Mouse (Mus musculus) liver, embryonic 16.5 days (tissue): ENCODE measurements at regions not wholly inside any gene's neighbourhood (a gene's known extent, or its start where the extent isn't known, plus 50 kb on each side); places are given as distances from the start of the nearest gene placed in this dataset.
"Not testable (repeated sequence)": the region's sequence is repeated elsewhere in the genome, so short reads cannot be mapped to it uniquely, and the experiment has no call there.

Experiments
- ATAC-seq: fragments of 200-750 bp; cut with Nextera tagmentation; 2 replicates; pipeline ENCODE4 v1.8.0; 2017; ENCODE audit warnings: low read depth, mild to moderate bottlenecking, moderate number of reproducible peaks, moderate library complexity
- H3K27ac ChIP-seq: fragments of 300-500 bp; sonication (generic); 2 replicates; pipeline ENCODE4 v1.5.1; 2014; ENCODE audit warnings: mild to moderate bottlenecking, low read length
- H3K27me3 ChIP-seq: fragments of 300-500 bp; sonication (generic); 2 replicates; pipeline ENCODE4 v1.6.1; 2014; ENCODE audit warnings: low read depth, low read length, mixed read lengths; ENCODE audit not compliant: control insufficient read depth, insufficient read depth
- H3K36me3 ChIP-seq: fragments of 300-500 bp; sonication (generic); 2 replicates; pipeline ENCODE4 v1.6.1; 2014; ENCODE audit warnings: mild to moderate bottlenecking; ENCODE audit not compliant: control insufficient read depth, insufficient read depth
- H3K4me1 ChIP-seq: fragments of 300-500 bp; sonication (generic); 2 replicates; pipeline ENCODE4 v1.6.1; 2014; ENCODE audit warnings: low read depth, low read length, mixed read lengths; ENCODE audit not compliant: control insufficient read depth
- H3K4me2 ChIP-seq: fragments of 300-500 bp; sonication (generic); 2 replicates; pipeline ENCODE4 v1.6.1; 2014; ENCODE audit warnings: low read depth, low read length, mixed read lengths
- H3K4me3 ChIP-seq: fragments of 300-500 bp; sonication (generic); 2 replicates; pipeline ENCODE4 v1.5.1; 2014; ENCODE audit warnings: low read depth, mild to moderate bottlenecking, low read length
- H3K9ac ChIP-seq: fragments of 300-500 bp; sonication (generic); 2 replicates; pipeline ENCODE4 v1.6.1; 2014; ENCODE audit warnings: low read depth, low read length
- H3K9me3 ChIP-seq: fragments of 300-500 bp; sonication (generic); replicated peaks from 2 replicates; pipeline ENCODE4 v1.6.1; 2016; ENCODE audit warnings: low read length; ENCODE audit not compliant: control insufficient read depth
- WGBS: fragments of 180-500 bp; shearing (Covaris S2); extraction: QIAGEN DNeasy Blood & Tissue Kit; methylation state at CpG from one replicate; pipeline ENCODE4 v1.1.7; 2014; ENCODE audit not compliant: insufficient replicate concordance; 5-methylcytosine and 5-hydroxymethylcytosine counted together

DNA sequence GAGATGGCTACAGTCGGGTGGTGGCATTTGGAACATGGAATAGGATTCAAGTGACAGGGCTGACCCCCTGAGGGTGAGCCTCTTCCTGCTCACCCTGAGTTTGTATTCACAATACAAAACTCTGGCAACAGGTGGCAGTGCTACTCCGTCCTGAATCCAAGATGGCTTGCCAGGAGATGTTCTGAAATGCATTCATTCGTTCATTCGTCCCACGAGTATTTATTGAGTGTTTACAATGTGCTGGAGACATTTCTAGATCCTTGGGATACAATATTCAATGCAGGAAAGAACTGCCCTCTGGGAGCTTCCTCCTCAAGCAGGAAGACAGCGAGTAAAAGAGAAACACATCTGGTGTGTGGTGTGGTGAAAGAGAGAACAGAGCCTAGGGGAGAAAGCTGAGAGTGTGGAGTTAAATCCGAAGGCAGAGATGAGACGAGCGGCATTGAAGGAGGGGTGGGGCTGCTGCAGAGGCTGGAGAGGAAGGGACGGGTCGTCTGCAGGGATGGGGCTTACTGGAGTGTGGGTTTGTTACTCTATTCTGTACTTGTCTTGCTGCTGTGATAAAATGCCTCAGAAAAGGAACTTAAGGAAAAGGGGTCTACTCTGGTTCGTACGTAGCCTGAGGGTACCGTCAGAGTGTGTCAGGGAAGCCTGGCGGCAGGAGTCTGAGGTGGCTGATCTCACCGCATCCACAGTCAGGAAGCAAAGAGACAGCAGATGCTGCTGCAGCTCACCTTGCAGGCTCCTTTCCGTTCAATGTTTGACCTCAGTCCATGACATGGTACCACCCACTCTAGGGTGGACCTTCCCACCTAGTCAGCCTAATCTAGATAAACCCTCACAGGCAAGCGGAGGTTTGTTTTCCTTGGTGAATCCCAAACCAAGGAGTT is 125.9 kb upstream of the Haao start:
- Histone ChIP-seq H3K4me2 (peak overlapping the region; percentile 45), H3K9me3 (no peaks in the 10 kb centered on the region), H3K36me3 (no peaks in the 10 kb centered on the region), H3K9ac (no peak overlapping the region), H3K27me3 (no peaks in the 10 kb centered on the region), H3K4me3 (peak overlapping the region; percentile 12; the same call in 1 of the 2 replicates), H3K4me1 (peaks cover 4% of the 10 kb centered on the region), H3K27ac (no peak overlapping the region)
- ATAC-seq: no peak
- 11% methylated on average over 18 of the region's 18 CpGs for whole genome bisulfite sequencing

DNA sequence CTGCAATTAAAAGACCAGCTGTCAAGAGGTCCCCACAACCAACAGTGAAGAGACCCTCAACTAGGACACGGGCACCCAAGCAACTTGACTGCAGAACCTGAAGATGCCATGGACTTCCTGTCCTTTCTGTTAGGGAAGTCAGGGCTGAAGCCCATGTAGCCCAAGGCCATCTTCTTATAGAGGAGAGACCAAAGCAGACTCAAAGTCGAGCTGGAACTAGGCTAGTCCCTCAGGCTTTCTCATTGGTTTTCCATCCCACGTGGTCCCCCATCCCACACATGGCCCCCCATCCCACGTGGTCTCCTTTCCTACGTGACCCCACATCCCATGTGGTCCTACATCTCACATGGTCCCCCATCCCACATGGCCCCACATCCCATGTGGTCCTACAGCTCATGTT is 125.1 kb upstream of the Haao start:
- H3K9me3 ChIP-seq: no peaks in the 10 kb centered on the region
- WGBS: 53% methylated on average over 5 of the region's 5 CpGs
- no peak for ATAC-seq
- H3K9ac ChIP-seq: no peak overlapping the region
- no peaks in the 10 kb centered on the region for H3K36me3 ChIP-seq
- H3K4me2 ChIP-seq: no peak overlapping the region
- H3K27me3 ChIP-seq: no peaks in the 10 kb centered on the region
- no peak overlapping the region for H3K4me3 ChIP-seq
- no peak overlapping the region for H3K27ac ChIP-seq
- H3K4me1 ChIP-seq: peaks cover 4% of the 10 kb centered on the region

DNA sequence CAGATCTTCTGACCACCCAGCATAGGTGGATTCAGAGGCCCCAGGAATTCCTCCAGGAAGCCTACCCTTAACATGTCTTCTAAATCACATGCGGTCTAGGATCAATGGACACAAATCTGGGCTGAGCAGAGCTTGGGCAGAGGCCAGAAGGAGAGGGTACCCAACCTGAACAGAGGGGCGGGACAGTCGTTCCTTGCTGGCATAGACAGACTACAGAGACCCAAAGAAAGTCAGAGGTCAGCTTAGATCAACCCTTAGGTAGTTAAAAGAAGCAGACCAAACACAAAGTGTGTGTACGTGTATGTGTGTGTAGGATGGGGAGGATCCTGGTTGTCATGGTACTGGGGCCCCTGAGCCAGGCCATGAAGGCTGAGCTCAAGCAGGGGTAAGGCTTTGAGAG is 124.7 kb upstream of the Haao start:
- no peaks in the 10 kb centered on the region for H3K36me3 ChIP-seq
- H3K4me3 ChIP-seq: no peak overlapping the region
- H3K9ac ChIP-seq: no peak overlapping the region
- H3K4me1 ChIP-seq: peaks cover 4% of the 10 kb centered on the region
- H3K9me3 ChIP-seq: no peaks in the 10 kb centered on the region
- no peak overlapping the region for H3K4me2 ChIP-seq
- no peaks in the 10 kb centered on the region for H3K27me3 ChIP-seq
- WGBS: 63% methylated on average over 4 of the region's 4 CpGs
- H3K27ac ChIP-seq: no peak overlapping the region
- ATAC-seq: no peak

DNA sequence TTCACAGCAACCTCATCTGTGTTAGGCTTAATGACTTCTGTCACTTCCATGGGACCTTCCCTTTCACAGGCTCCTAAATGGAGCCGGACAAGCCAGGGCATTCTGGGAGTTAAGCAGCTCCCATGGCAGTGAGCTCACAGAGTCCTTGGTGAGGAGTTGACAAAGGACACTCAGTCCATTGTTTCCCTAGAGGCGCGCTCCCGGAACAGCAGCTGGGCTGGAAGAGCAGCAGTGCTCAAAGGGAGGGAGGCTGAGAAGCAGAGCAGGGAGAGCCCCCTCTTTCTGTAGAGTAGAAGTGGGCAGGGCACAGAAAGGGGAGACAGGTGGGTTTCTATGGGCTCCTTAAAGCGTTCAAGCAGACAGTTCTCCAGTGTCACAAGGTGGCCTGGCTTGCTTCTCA is 124.3 kb upstream of the Haao start:
- no peaks in the 10 kb centered on the region for H3K27me3 ChIP-seq
- no peak overlapping the region for H3K9ac ChIP-seq
- ATAC-seq: no peak
- WGBS: 74% methylated on average over 5 of the region's 5 CpGs
- no peak overlapping the region for H3K4me3 ChIP-seq
- H3K27ac ChIP-seq: no peak overlapping the region
- no peak overlapping the region for H3K4me2 ChIP-seq
- no peaks in the 10 kb centered on the region for H3K36me3 ChIP-seq
- no peaks in the 10 kb centered on the region for H3K9me3 ChIP-seq
- peaks cover 4% of the 10 kb centered on the region for H3K4me1 ChIP-seq

DNA sequence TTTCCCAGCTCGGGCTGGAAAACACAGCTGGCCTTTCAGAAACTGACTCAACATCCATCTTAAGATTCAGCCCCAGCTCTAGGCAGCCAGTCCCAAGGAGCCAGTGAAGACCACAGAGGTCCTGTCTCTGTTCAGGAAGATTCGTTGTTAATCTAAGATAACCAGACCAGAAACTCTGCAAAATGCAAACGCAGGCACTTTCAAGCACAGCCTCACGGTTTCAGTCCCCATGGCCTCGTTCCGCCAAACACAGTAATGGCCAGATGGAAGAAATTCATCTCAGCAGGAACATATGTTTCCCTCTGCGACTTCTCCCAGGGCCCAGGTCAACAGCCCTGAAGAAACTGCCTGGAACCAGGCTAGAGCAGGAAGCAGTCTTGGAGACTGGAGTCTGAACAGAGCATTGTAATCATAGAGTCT is 121.7 kb upstream of the Haao start:
- WGBS: 20% methylated on average over 7 of the region's 7 CpGs
- Histone ChIP-seq H3K9me3 (no peaks in the 10 kb centered on the region), H3K36me3 (no peaks in the 10 kb centered on the region), H3K27ac (peak overlapping the region; percentile 50), H3K4me2 (no peak overlapping the region), H3K9ac (no peak overlapping the region), H3K4me3 (no peak overlapping the region), H3K27me3 (no peaks in the 10 kb centered on the region), H3K4me1 (peaks cover 4% of the 10 kb centered on the region)
- peak; percentile 40 for ATAC-seq

DNA sequence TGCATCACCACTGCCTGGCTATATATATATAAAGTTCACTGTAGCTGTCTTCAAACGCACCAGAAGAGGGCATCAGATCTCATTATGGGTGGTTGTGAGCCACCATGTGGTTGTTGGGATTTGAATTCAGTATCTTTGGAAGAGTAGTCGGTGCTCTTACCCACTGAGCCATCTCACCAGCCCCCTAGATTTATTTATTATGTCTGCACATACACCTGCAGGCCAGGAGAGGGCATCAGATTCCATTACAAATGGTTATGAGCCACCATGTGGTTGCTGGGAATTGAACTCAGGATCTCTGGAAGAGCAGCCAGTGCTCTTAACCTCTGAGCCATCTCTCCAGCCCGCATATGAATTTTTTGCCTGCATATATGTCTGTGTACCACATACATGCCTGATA is 120.4 kb upstream of the Haao start:
- not testable (repeated sequence) for H3K4me2 ChIP-seq, H3K4me3 ChIP-seq, H3K9me3 ChIP-seq, H3K4me1 ChIP-seq, H3K27me3 ChIP-seq, H3K9ac ChIP-seq, ATAC-seq, H3K27ac ChIP-seq, H3K36me3 ChIP-seq
- WGBS: 68% methylated on average over 3 of the region's 3 CpGs

DNA sequence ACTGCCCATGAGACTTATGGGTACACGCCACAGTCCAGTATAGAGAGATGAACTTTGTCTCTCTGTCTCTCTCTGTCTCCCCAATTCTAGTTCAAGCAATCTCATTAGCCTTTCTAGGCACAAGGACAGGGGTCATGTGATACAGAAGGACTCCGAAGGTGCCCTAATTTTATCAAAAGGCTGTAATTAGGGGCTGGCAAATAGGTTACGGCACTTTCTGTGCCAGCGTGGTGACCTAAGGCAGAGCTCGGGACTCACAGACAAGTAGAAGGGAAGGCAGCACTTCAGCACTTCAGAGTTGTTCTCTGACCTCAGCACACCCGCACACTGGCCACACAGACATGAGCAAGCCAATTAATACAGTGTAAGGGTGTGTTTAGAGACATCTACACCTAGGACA is 119.2 kb upstream of the Haao start:
- no peak overlapping the region for H3K4me2 ChIP-seq
- no peak for ATAC-seq
- no peaks in the 10 kb centered on the region for H3K36me3 ChIP-seq
- 82% methylated on average over 6 of the region's 6 CpGs for WGBS
- no peak overlapping the region for H3K4me3 ChIP-seq
- no peaks in the 10 kb centered on the region for H3K27me3 ChIP-seq
- H3K27ac ChIP-seq: no peak overlapping the region
- H3K9me3 ChIP-seq: no peaks in the 10 kb centered on the region
- H3K4me1 ChIP-seq: peaks cover 11% of the 10 kb centered on the region
- H3K9ac ChIP-seq: no peak overlapping the region

DNA sequence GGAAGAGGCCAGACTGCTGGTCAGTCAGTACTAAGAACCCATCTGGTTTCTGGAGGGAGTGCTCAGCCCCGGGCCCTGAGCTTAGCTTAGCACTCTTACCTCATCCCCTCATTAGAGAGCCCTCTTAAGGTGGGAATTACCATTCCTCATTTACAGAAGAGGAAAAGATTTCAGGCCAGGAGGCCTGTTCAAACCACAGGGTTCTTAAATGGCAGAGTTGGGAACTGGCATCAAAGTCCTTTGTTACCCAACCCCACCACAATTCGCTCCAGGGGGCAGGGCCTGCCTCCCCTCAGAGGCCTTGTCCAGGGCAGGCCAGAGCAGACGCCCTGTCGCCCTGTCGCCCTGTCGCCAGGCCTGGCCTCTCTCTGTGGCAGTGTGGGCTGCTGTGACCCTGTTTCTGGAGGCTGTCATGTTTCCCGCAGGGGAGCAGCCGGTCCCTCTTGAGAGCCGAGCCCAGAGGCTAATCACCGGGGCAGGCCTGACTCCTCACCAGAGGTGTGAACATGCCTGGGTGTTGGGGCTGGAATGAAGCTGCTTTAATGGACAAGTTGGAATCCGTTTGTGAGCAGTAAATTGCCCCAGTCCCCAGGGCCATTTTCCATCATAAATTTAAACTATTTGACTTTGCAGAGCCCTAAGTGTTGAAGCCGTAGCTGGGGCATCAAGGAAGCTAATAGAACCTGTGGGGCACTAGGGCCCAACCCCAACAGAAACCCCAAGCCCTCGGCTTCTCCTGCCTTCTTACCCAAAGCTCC is 116.9 kb upstream of the Haao start:
- Histone ChIP-seq H3K9me3 (no peaks in the 10 kb centered on the region), H3K9ac (no peak overlapping the region), H3K4me2 (no peak overlapping the region), H3K27ac (no peak overlapping the region), H3K27me3 (no peaks in the 10 kb centered on the region), H3K36me3 (no peaks in the 10 kb centered on the region), H3K4me3 (no peak overlapping the region), H3K4me1 (peaks cover 29% of the 10 kb centered on the region)
- WGBS: 72% methylated on average over 13 of the region's 13 CpGs
- ATAC-seq: no peak

DNA sequence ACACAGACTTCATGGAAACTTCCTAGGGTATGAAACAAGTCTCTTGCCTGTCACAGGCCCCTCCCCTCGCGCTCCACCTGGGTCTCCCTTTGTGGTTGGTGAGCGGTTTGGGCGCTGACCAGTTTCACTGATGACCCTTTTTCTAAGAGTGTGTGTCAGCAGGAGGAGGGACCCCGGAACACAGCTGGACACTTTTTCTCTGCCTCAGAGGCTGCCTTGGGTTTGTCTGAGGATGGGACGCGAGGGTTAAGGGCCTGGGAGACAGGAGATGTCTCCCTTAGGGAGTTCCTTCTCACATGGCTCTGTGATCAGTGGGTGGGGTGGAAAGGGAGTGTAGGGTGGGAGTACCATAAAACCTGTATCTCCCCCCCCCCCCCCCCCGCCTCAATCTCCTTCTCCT is 115.8 kb upstream of the Haao start:
- no peaks in the 10 kb centered on the region for H3K9me3 ChIP-seq
- H3K9ac ChIP-seq: no peak overlapping the region
- ATAC-seq: no peak
- no peak overlapping the region for H3K4me3 ChIP-seq
- H3K4me2 ChIP-seq: no peak overlapping the region
- peaks cover 39% of the 10 kb centered on the region for H3K4me1 ChIP-seq
- H3K27me3 ChIP-seq: no peaks in the 10 kb centered on the region
- H3K36me3 ChIP-seq: no peaks in the 10 kb centered on the region
- WGBS: 73% methylated on average over 7 of the region's 8 CpGs
- H3K27ac ChIP-seq: no peak overlapping the region
